Mouse (Mus musculus) ES-Bruce4 (cell line): ENCODE results near the gene Clk1.

Source experiments
- CTCF ChIP-seq: IDR thresholded peaks from one replicate; pipeline ENCODE4 v1.8.1; 2011; ENCODE audit warnings: low read depth, low read length
- EP300 ChIP-seq: IDR thresholded peaks from 2 replicates; pipeline ENCODE4 v1.6.1; 2011; ENCODE audit warnings: low read depth, low read length; ENCODE audit not compliant: insufficient read depth
- POLR2A ChIP-seq: IDR thresholded peaks from one replicate; pipeline ENCODE4 v1.8.1; 2011; ENCODE audit warnings: low read length; ENCODE audit not compliant: insufficient read depth

DNA sequence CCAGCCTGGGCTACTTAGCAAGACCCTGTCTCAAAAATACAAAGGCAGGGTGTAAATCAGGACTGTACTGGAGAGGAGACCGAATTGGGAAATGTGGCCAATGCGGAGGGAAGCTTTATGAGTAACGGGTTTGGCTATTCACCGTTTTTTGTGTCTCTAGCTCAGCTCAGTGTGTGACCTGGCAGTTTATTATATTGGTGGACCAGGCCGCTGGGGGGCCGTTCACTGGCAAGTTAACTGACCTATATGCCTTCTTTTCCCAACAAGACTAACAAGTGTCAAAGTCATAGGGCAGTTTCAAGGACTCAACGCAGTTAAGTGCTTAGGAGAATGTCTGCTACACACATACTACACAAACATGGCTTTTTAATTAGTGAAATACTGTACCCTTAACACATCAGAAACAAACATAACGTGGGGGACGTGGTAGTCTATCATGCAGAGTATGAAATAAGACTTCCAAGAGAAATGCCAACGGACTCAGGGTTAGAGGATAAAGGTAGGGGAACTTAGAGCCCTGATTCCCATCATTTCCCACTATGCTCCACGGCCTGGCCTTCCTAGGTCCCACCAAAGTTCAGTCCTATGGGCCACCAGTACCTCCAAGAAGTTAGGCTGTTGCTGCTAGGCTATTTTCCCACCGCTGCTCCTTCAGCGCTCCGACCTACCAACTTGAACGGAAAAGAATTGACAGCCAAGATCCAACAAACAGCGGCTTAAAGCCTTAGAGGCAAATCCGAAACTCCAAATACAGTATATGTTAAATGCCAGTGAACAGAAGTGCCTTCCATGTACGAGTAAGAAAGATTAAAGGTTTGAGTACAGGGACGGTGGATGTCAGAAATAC is 32.2 kb downstream of the Clk1 start:
- no peak for TF ChIP-seq CTCF
- TF ChIP-seq POLR2A = no peak
- TF ChIP-seq EP300 = no peak
